ENCODE assay signal across 19 mouse cellular contexts in the genomic region with DNA sequence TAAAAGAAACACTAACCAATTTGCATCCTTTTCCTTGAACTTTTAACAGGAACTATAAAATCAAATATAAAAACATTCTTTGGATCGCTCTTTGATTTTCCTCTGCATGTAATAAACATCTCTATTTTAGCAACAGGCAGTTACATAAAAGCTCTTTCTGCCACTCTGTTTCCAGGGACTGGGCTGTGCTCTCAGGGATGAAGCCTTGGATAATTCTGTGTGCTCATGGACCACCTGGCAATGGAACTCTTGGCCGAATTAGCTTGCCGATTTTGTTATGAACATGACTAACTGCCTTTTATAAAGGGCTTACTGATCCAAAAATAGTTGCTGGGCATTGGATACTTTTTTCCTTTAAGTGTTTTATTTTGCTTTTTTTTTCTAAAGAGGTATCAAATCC.
"Had no signal": no experiment of that assay in that cellular context is flagged by ENCODE, and none has a peak within 500 bp of the region (broad histone marks: within the 10 kb centered on the region; RNA-seq: fewer than 3 reads in every experiment).

No protein-coding gene starts in this region.

- H3K4me3 ChIP-seq: lung, embryonic 15.5 days; midbrain, embryonic 10.5 days; midbrain, embryonic 12.5 days; myocyte; neural tube, embryonic 13.5 days; neural tube, embryonic 15.5 days; stomach, embryonic 15.5 days had no signal

- DNase-seq: liver, postnatal 0 days; lung, adult 2 months; lung, postnatal 14 days; lung, postnatal 36 days; midbrain, embryonic 14.5 days; retina, postnatal 1 day; right cerebral cortex, adult 18-20 months; right cerebral cortex, postnatal 25 days; right cerebral cortex, postnatal 4 days; thymus, postnatal 14 days; thymus, postnatal 36 days had no signal

- H3K27ac ChIP-seq: lung, embryonic 15.5 days; midbrain, embryonic 10.5 days; midbrain, embryonic 12.5 days; neural tube, embryonic 13.5 days; neural tube, embryonic 15.5 days; stomach, embryonic 15.5 days; stomach, postnatal 0 days had no signal
